ENCODE assay signal across 8 mouse cellular contexts in genomic region chr11:70230239-70230727, GRCm38 (mm10). TPM values are rescaled to one million over a fixed set of nuclear protein-coding genes. Genes with fewer than 3 reads are reported as not detected.
DNase-seq lines count a peak whose midpoint lies in the region; ATAC-seq lines count a peak whose summit lies in the region.

No protein-coding gene starts in this region.

- H3K27ac ChIP-seq in intestine, embryonic 14.5 days (ENCODE audit: low read depth) = peak overlapping the region; percentile 62; the same call in 1 of the 2 replicates
- peak overlapping the region; percentile 67 for H3K27ac ChIP-seq in limb, embryonic 15.5 days
- peak overlapping the region; percentile 17; the same call in 1 of the 2 replicates for H3K27ac ChIP-seq in midbrain, embryonic 16.5 days (ENCODE audit: low read length)

- no peaks in the 10 kb centered on the region for H3K9me3 ChIP-seq in intestine, embryonic 14.5 days (ENCODE audit: control insufficient read depth, low read length)
- no peaks in the 10 kb centered on the region for H3K9me3 ChIP-seq in limb, embryonic 15.5 days
- no peaks in the 10 kb centered on the region for H3K9me3 ChIP-seq in midbrain, embryonic 16.5 days (replicated peaks; ENCODE audit: control insufficient read depth, low read length, poor library complexity, severe bottlenecking)

- H3K4me3 ChIP-seq in intestine, embryonic 14.5 days (ENCODE audit: low read depth, low read length) = peak overlapping the region; percentile 25
- H3K4me3 ChIP-seq in limb, embryonic 15.5 days = peak overlapping the region; percentile 30
- H3K4me3 ChIP-seq in midbrain, embryonic 16.5 days (ENCODE audit: low read depth, low read length) = peak overlapping the region; percentile 9; the same call in 1 of the 2 replicates

- ATAC-seq in intestine, embryonic 14.5 days (replicated peaks; ENCODE audit: low FRiP score, low TSS enrichment, low read depth) = peak; percentile 40
- no peak; the same call in 1 of the 2 replicates for ATAC-seq in limb, embryonic 15.5 days (ENCODE audit: insufficient number of reproducible peaks, low FRiP score, low TSS enrichment, low read depth)
- no peak for ATAC-seq in midbrain, embryonic 16.5 days

- DNase-seq in urinary bladder, adult 18-20 months (ENCODE audit: low spot score in 2 of 2) = peak; percentile 67 to 68
- DNase-seq in urinary bladder, postnatal 10 days (ENCODE audit: low spot score) = no peak
- DNase-seq in embryo, embryonic 10 days (ENCODE audit: low spot score) = peak; percentile 96
- DNase-seq in gastrocnemius, postnatal 36 days = peak; percentile 83 to 84
- DNase-seq in intestine, embryonic 14.5 days (ENCODE audit: low spot score) = peak; percentile 92
- peak; percentile 67 to 82 for DNase-seq in spleen, postnatal 14 days (ENCODE audit: low spot score in 2 of 2)

- intact Hi-C loops in gastrocnemius, postnatal 36 days (cut with DNase I) = loop anchor here (5.0 kb wide), 1 partner anchor 77 kb away; no protein-coding TSS in a partner anchor

- peaks cover 9% of the 10 kb centered on the region for H3K36me3 ChIP-seq in intestine, embryonic 14.5 days (ENCODE audit: control insufficient read depth, insufficient read depth, low read length)
- H3K36me3 ChIP-seq in limb, embryonic 15.5 days = peaks cover 7% of the 10 kb centered on the region
- peaks cover 10% of the 10 kb centered on the region for H3K36me3 ChIP-seq in midbrain, embryonic 16.5 days (ENCODE audit: control insufficient read depth, insufficient read depth, low read length)

- H3K27me3 ChIP-seq in intestine, embryonic 14.5 days (replicated peaks; ENCODE audit: control insufficient read depth, insufficient read depth, low read length) = peaks cover 49% of the 10 kb centered on the region
- peaks cover 52% of the 10 kb centered on the region for H3K27me3 ChIP-seq in limb, embryonic 15.5 days
- H3K27me3 ChIP-seq in midbrain, embryonic 16.5 days (ENCODE audit: control insufficient read depth, insufficient read depth, low read depth, low read length) = peaks cover 35% of the 10 kb centered on the region

- peak overlapping the region; percentile 16; the same call in 1 of the 2 replicates for H3K9ac ChIP-seq in intestine, embryonic 14.5 days (ENCODE audit: low read length)
- no peak overlapping the region for H3K9ac ChIP-seq in limb, embryonic 15.5 days
- no peak overlapping the region for H3K9ac ChIP-seq in midbrain, embryonic 16.5 days (ENCODE audit: low read depth, low read length)

- WGBS in intestine, embryonic 14.5 days = 1% methylated on average over 32 of the region's 32 CpGs
- under 1% methylated on average over 32 of the region's 32 CpGs for WGBS in limb, embryonic 15.5 days
- WGBS in midbrain, embryonic 16.5 days = 1% methylated on average over 32 of the region's 32 CpGs

- H3K4me1 ChIP-seq in intestine, embryonic 14.5 days (replicated peaks; ENCODE audit: control insufficient read depth, insufficient read depth, low read length) = 0 out of 2 replicates have a peak, but pooled peaks cover 21% of the 10 kb centered on the region
- H3K4me1 ChIP-seq in limb, embryonic 15.5 days = peaks cover 63% of the 10 kb centered on the region
- H3K4me1 ChIP-seq in midbrain, embryonic 16.5 days (ENCODE audit: control insufficient read depth, insufficient read depth, low read length) = peaks cover 18% of the 10 kb centered on the region

- H3K4me2 ChIP-seq in intestine, embryonic 14.5 days (ENCODE audit: low read length) = peak overlapping the region; percentile 50
- peak overlapping the region; percentile 53 for H3K4me2 ChIP-seq in limb, embryonic 15.5 days
- H3K4me2 ChIP-seq in midbrain, embryonic 16.5 days (ENCODE audit: low read length) = peak overlapping the region; percentile 33; the same call in 1 of the 2 replicates

RNA-seq across cellular contexts. Expression of gene Bcl6b, which starts 0.7 kb away (rescaled TPM):
- total RNA-seq in gastrocnemius, postnatal 36 days (2021) = 1 to 10 TPM; 3.7 to 6.5 TPM
- 11.7 and 12.2 TPM in 2 replicates for polyA plus RNA-seq in intestine, embryonic 14.5 days (2014; fragmentation: Nextera tagmentation; extraction: Ambion mirVana)
- polyA plus RNA-seq in limb, embryonic 15.5 days (2015; fragmentation: Nextera tagmentation; extraction: Ambion mirVana) = 12.1 and 13.9 TPM in 2 replicates
- polyA plus RNA-seq in midbrain, embryonic 16.5 days (2015; fragmentation: Nextera tagmentation; extraction: Ambion mirVana) = 5.1 and 5.3 TPM in 2 replicates

RNA-seq across cellular contexts. Expression of gene 0610010K14Rik, which starts 7.4 kb away (rescaled TPM):
- total RNA-seq in gastrocnemius, postnatal 36 days (2021) = 10 to 100 TPM; 29.3 to 31.9 TPM
- polyA plus RNA-seq in intestine, embryonic 14.5 days (2014; fragmentation: Nextera tagmentation; extraction: Ambion mirVana) = 159 and 164 TPM in 2 replicates
- polyA plus RNA-seq in limb, embryonic 15.5 days (2015; fragmentation: Nextera tagmentation; extraction: Ambion mirVana) = 154 and 172 TPM in 2 replicates
- 165 and 167 TPM in 2 replicates for polyA plus RNA-seq in midbrain, embryonic 16.5 days (2015; fragmentation: Nextera tagmentation; extraction: Ambion mirVana)

RNA-seq across cellular contexts. Expression of gene Gm21988, which starts 9.3 kb away (rescaled TPM):
- total RNA-seq in gastrocnemius, postnatal 36 days (2021) = 1 to 10 TPM; 1.3 to 2.4 TPM
- 9.0 and 9.5 TPM in 2 replicates for polyA plus RNA-seq in intestine, embryonic 14.5 days (2014; fragmentation: Nextera tagmentation; extraction: Ambion mirVana)
- polyA plus RNA-seq in limb, embryonic 15.5 days (2015; fragmentation: Nextera tagmentation; extraction: Ambion mirVana) = 12.1 TPM in 2 replicates
- polyA plus RNA-seq in midbrain, embryonic 16.5 days (2015; fragmentation: Nextera tagmentation; extraction: Ambion mirVana) = 12.0 and 12.7 TPM in 2 replicates

RNA-seq across cellular contexts. Expression of gene Rnasek, which starts 9.4 kb away (rescaled TPM):
- total RNA-seq in gastrocnemius, postnatal 36 days (2021) = 100 to 1,000 TPM in 1 of 2 experiments, 10 to 100 TPM in 1; 94.6 to 110 TPM
- 153 and 165 TPM in 2 replicates for polyA plus RNA-seq in intestine, embryonic 14.5 days (2014; fragmentation: Nextera tagmentation; extraction: Ambion mirVana)
- 219 and 226 TPM in 2 replicates for polyA plus RNA-seq in limb, embryonic 15.5 days (2015; fragmentation: Nextera tagmentation; extraction: Ambion mirVana)
- polyA plus RNA-seq in midbrain, embryonic 16.5 days (2015; fragmentation: Nextera tagmentation; extraction: Ambion mirVana) = 368 and 379 TPM in 2 replicates

RNA-seq across cellular contexts. Expression of gene Slc16a13, which starts 9.4 kb away (rescaled TPM):
- total RNA-seq in gastrocnemius, postnatal 36 days (2021) = under 1 TPM; 0.74 to 0.94 TPM
- 13.6 and 14.1 TPM in 2 replicates for polyA plus RNA-seq in intestine, embryonic 14.5 days (2014; fragmentation: Nextera tagmentation; extraction: Ambion mirVana)
- 11.0 and 12.3 TPM in 2 replicates for polyA plus RNA-seq in limb, embryonic 15.5 days (2015; fragmentation: Nextera tagmentation; extraction: Ambion mirVana)
- 12.7 and 13.6 TPM in 2 replicates for polyA plus RNA-seq in midbrain, embryonic 16.5 days (2015; fragmentation: Nextera tagmentation; extraction: Ambion mirVana)

Comparison
In these comparisons a context has a peak if more than half of its experiments do, and no peak if none do; other contexts are left out.
1. H3K27ac ChIP-seq: peak in every context shown above with its lines; median percentile 67 in limb, embryonic 15.5 days; 62 in intestine, embryonic 14.5 days; 17 in midbrain, embryonic 16.5 days.